Mouse (Mus musculus): ENCODE results near the gene Tnp1. TPM values are rescaled to one million over a fixed set of nuclear protein-coding genes. Genes with fewer than 3 reads are reported as not detected.

The Tnp1 gene
- not detected in 2 replicates for polyA plus RNA-seq (2015; fragmentation: Nextera tagmentation; extraction: Ambion mirVana)

GRCm38 (mm10) chr1:73015731-73016130 lies at the start of gene Tnp1:
Gene Tnp1 (minus strand): TSS chr1:73015909.
- no peaks in the 10 kb centered on the region for H3K36me3 ChIP-seq
- H3K9ac ChIP-seq, result no peak within 1 kb of the TSS
- no peak within 1 kb of the TSS for H3K4me2 ChIP-seq
- H3K27ac ChIP-seq, result no peak within 1 kb of the TSS
- H3K27me3 ChIP-seq, result no peaks in the 10 kb centered on the region
- no peaks in the 10 kb centered on the region for H3K9me3 ChIP-seq (replicated peaks)
- whole genome bisulfite sequencing, result 91% methylated on average over 12 of the region's 12 CpGs
- H3K4me1 ChIP-seq (replicated peaks), result no peaks in the 10 kb centered on the region
- ATAC-seq (replicated peaks; ENCODE audit: insufficient number of reproducible peaks, insufficient read depth, low FRiP score, low read depth), result no peak
- no peak within 1 kb of the TSS for H3K4me3 ChIP-seq

DNA sequence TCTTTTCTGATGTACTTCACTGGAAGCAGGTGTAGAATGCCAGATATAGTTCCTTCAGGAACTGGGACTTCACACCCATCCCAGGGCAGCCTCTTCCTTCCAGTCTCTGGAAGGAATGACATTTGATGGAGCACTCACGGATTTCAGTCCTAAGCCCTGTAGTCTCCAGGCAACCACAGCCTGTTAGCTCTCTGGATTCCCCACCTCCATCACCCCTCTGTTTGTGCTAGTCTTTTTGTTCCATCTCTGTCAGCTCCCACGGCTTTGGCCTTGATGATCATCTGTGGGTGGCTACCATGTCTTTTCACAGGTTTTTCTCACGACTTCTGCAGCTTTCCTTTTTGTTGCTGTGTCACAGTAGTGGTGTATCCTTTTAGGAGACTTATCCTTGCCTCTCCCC lies 48.6 kb upstream of the Tnp1 start:
- H3K36me3 ChIP-seq, result no peaks in the 10 kb centered on the region
- ATAC-seq (replicated peaks; ENCODE audit: insufficient number of reproducible peaks, insufficient read depth, low FRiP score, low read depth), result no peak
- no peaks in the 10 kb centered on the region for H3K27me3 ChIP-seq
- no peak overlapping the region for H3K9ac ChIP-seq
- no peak overlapping the region for H3K4me2 ChIP-seq
- 66% methylated on average over 3 of the region's 3 CpGs for WGBS
- H3K4me3 ChIP-seq, result no peak overlapping the region
- no peaks in the 10 kb centered on the region for H3K9me3 ChIP-seq (replicated peaks)
- H3K27ac ChIP-seq, result no peak overlapping the region
- H3K4me1 ChIP-seq (replicated peaks), result no peaks in the 10 kb centered on the region

GRCm38 (mm10) chr1:73061491-73062233 lies 46.0 kb upstream of the Tnp1 start:
- ATAC-seq (replicated peaks; ENCODE audit: insufficient number of reproducible peaks, insufficient read depth, low FRiP score, low read depth), result no peak

GRCm38 (mm10) chr1:73060271-73060670 lies 44.6 kb upstream of the Tnp1 start:
- Histone ChIP-seq H3K27me3 (no peaks in the 10 kb centered on the region), H3K4me1 (replicated peaks) (no peaks in the 10 kb centered on the region), H3K4me2 (no peak overlapping the region), H3K27ac (no peak overlapping the region), H3K36me3 (no peaks in the 10 kb centered on the region), H3K4me3 (no peak overlapping the region), H3K9me3 (replicated peaks) (no peaks in the 10 kb centered on the region), H3K9ac (no peak overlapping the region)
- WGBS, result 68% methylated on average over 3 of the region's 3 CpGs
- no peak for ATAC-seq (replicated peaks; ENCODE audit: insufficient number of reproducible peaks, insufficient read depth, low FRiP score, low read depth)

More at GRCm38 (mm10) chr1:73061491-73062233, 46.0 kb upstream of the Tnp1 start:
- WGBS, result 64% methylated on average over 7 of the region's 7 CpGs
- Histone ChIP-seq H3K27me3 (no peaks in the 10 kb centered on the region), H3K4me3 (no peak overlapping the region), H3K27ac (no peak overlapping the region), H3K9me3 (replicated peaks) (no peaks in the 10 kb centered on the region), H3K9ac (no peak overlapping the region), H3K36me3 (no peaks in the 10 kb centered on the region), H3K4me2 (no peak overlapping the region), H3K4me1 (replicated peaks) (no peaks in the 10 kb centered on the region)

DNA sequence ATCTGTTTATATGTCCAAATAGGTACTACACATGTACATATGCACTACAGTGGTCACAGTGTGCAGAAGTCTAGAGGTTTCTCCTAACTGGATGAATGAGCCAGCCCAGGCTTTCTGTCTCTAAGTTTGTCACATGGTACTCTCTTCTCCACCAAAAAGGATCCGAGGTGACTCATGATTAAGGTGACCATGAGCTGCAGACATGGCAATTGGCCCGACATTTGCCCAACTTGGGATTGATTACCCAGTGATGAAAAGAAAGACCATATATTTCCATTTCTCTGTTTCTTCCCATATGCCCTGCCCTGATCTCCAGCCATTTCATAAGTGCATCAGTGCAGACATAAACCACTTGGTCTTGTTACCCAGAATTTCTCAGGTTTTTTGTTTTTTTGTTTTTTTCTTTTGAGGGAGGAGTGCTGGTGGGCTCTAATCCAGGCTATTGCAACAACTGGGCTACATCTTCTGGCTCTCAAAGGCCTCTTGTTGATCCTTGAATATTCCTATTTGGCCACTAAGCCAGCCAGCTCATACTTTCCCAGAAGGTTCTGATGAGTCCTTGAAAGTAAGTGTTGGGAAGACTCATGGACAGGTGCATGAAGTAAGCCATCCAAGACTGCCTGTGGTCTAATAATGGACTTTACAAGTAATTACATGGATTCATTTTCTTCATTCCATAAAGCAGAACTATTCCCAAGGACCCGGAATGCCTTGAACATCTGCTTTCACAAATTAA lies 40.7 kb upstream of the Tnp1 start:
- Histone ChIP-seq H3K9me3 (replicated peaks) (no peaks in the 10 kb centered on the region), H3K27me3 (no peaks in the 10 kb centered on the region), H3K27ac (no peak overlapping the region), H3K9ac (no peak overlapping the region), H3K4me2 (no peak overlapping the region), H3K4me3 (no peak overlapping the region), H3K36me3 (no peaks in the 10 kb centered on the region), H3K4me1 (replicated peaks) (0 out of 2 replicates have a peak, but pooled peaks cover 2% of the 10 kb centered on the region)
- no peak for ATAC-seq (replicated peaks; ENCODE audit: insufficient number of reproducible peaks, insufficient read depth, low FRiP score, low read depth)
- WGBS, result 88% methylated on average over 3 of the region's 3 CpGs

- Histone ChIP-seq H3K4me2 (no peak overlapping the region), H3K9ac (no peak overlapping the region), H3K36me3 (no peaks in the 10 kb centered on the region), H3K4me3 (no peak overlapping the region), H3K9me3 (replicated peaks) (no peaks in the 10 kb centered on the region), H3K4me1 (replicated peaks) (0 out of 2 replicates have a peak, but pooled peaks cover 2% of the 10 kb centered on the region), H3K27ac (no peak overlapping the region), H3K27me3 (no peaks in the 10 kb centered on the region)
- no peak for ATAC-seq (replicated peaks; ENCODE audit: insufficient number of reproducible peaks, insufficient read depth, low FRiP score, low read depth)
- WGBS, result 68% methylated on average over 3 of the region's 3 CpGs
Observed at GRCm38 (mm10) chr1:73055820-73056219, 40.1 kb upstream of the Tnp1 start.

DNA sequence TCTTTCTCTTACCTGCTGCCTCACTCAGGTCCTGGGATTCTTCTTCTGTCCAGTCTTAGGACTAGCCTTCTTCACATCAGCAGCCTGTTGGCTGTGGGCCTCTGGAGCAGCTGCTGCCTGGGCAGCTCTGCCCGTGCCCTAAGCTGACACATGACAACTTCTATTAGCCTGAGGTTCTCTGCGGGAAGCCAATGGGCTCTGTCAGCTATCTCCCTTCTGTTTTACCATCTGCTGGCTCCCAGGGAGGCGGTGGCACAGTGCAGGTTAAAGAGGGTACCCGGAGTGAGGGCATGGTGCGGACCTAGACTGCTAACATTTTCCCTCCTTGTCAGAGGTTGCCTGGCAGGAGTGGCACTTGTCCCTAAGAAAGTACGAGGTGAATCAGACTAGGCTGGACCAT lies 39.5 kb upstream of the Tnp1 start:
- H3K9ac ChIP-seq, result no peak overlapping the region
- no peak for ATAC-seq (replicated peaks; ENCODE audit: insufficient number of reproducible peaks, insufficient read depth, low FRiP score, low read depth)
- WGBS, result 75% methylated on average over 6 of the region's 6 CpGs
- no peaks in the 10 kb centered on the region for H3K27me3 ChIP-seq
- H3K4me1 ChIP-seq (replicated peaks), result 0 out of 2 replicates have a peak, but pooled peaks cover 2% of the 10 kb centered on the region
- H3K27ac ChIP-seq, result no peak overlapping the region
- no peak overlapping the region for H3K4me2 ChIP-seq
- no peak overlapping the region for H3K4me3 ChIP-seq
- H3K36me3 ChIP-seq, result no peaks in the 10 kb centered on the region
- H3K9me3 ChIP-seq (replicated peaks), result no peaks in the 10 kb centered on the region

- Histone ChIP-seq H3K27me3 (no peaks in the 10 kb centered on the region), H3K27ac (no peak overlapping the region), H3K36me3 (no peaks in the 10 kb centered on the region), H3K9me3 (replicated peaks) (no peaks in the 10 kb centered on the region), H3K9ac (no peak overlapping the region), H3K4me1 (replicated peaks) (0 out of 2 replicates have a peak, but pooled peaks cover 2% of the 10 kb centered on the region), H3K4me2 (no peak overlapping the region), H3K4me3 (no peak overlapping the region)
- WGBS, result 64% methylated on average over 9 of the region's 9 CpGs
- no peak for ATAC-seq (replicated peaks; ENCODE audit: insufficient number of reproducible peaks, insufficient read depth, low FRiP score, low read depth)
Observed at GRCm38 (mm10) chr1:73053545-73054326, 38.0 kb upstream of the Tnp1 start.

DNA sequence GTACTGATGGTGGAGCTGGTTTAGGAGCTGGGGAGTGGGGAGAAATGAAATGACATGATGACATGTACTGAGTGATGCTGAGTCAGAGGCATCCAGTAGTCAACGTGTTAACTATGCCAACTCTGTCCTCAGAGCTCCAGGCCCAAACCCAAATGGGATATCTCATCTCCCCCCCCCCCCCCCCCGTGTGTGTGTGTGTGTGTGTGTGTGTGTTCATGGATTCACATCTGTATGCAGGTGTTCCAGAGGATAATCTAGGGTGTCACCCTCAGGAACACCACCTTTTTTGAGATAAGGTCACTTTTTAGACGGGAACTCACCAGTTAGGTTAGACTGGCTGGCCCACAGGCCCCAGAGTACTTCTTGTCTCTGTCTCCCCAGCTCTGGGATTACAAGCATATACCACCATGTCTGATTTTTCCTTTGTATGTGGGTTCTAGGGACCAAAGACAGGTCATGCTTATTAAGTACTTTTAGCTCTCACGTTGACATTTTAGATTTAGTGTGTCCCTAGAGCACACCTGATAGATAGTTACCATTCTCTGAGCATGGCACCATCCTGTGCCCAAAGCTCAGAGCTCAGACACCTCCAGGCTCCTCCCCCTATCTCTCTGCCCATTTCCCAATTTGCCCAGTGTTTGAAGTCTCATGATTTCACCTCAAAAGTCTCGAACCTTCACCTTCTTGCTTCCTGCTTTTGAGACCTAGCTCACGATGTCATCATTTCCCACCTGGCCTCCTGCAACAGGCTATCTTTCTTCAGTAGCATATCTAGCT lies 31.4 kb upstream of the Tnp1 start:
- ATAC-seq (replicated peaks; ENCODE audit: insufficient number of reproducible peaks, insufficient read depth, low FRiP score, low read depth), result no peak
- H3K4me3 ChIP-seq, result no peak overlapping the region
- H3K27me3 ChIP-seq, result no peaks in the 10 kb centered on the region
- H3K4me1 ChIP-seq (replicated peaks), result peaks cover 15% of the 10 kb centered on the region
- no peak overlapping the region for H3K9ac ChIP-seq
- no peaks in the 10 kb centered on the region for H3K36me3 ChIP-seq
- no peak overlapping the region for H3K27ac ChIP-seq
- H3K9me3 ChIP-seq (replicated peaks), result no peaks in the 10 kb centered on the region
- 82% methylated on average over 5 of the region's 6 CpGs for WGBS
- H3K4me2 ChIP-seq, result no peak overlapping the region

GRCm38 (mm10) chr1:73045948-73046685 lies 30.4 kb upstream of the Tnp1 start:
- no peak overlapping the region for H3K27ac ChIP-seq
- 56% methylated on average over 9 of the region's 9 CpGs for WGBS
- H3K27me3 ChIP-seq, result no peaks in the 10 kb centered on the region
- peaks cover 14% of the 10 kb centered on the region for H3K4me1 ChIP-seq (replicated peaks)
- H3K36me3 ChIP-seq, result no peaks in the 10 kb centered on the region
- ATAC-seq (replicated peaks; ENCODE audit: insufficient number of reproducible peaks, insufficient read depth, low FRiP score, low read depth), result no peak
- no peak overlapping the region for H3K4me2 ChIP-seq
- no peaks in the 10 kb centered on the region for H3K9me3 ChIP-seq (replicated peaks)
- no peak overlapping the region for H3K4me3 ChIP-seq
- no peak overlapping the region for H3K9ac ChIP-seq

Data from heart, embryonic 15.5 days (tissue).